Mouse (Mus musculus) heart, adult 2 months (tissue): ENCODE data around the gene Pet117. TPM values are rescaled to one million over a fixed set of nuclear protein-coding genes. Genes with fewer than 3 reads are reported as not detected.
A peak's percentile ranks its signal among the peaks of the same experiment; 100 is the strongest.

Experiments used
- DNase-seq, 2 experiments: peaks; one replicate each; pipeline ENCODE4 v3.0.0; 2021
- H3K27ac ChIP-seq: fragments of 200-600 bp; 2 replicates; pipeline ENCODE4 v1.8.1; 2022
- H3K27me3 ChIP-seq: fragments of 200-500 bp; 2 replicates; pipeline ENCODE4 v1.6.1; 2012; ENCODE audit warnings: mild to moderate bottlenecking, low read length, inconsistent platforms, mixed read lengths; ENCODE audit not compliant: control insufficient read depth, insufficient read depth
- H3K36me3 ChIP-seq: fragments of 200-500 bp; 2 replicates; pipeline ENCODE4 v1.6.1; 2012; ENCODE audit warnings: low read length, inconsistent platforms; ENCODE audit not compliant: control insufficient read depth, insufficient read depth
- H3K4me1 ChIP-seq: fragments of 200-500 bp; 2 replicates; pipeline ENCODE4 v1.6.1; 2011; ENCODE audit warnings: low read length; ENCODE audit not compliant: control insufficient read depth, insufficient read depth
- H3K4me3 ChIP-seq: fragments of 200-600 bp; 2 replicates; pipeline ENCODE4 v1.8.1; 2022
- H3K79me2 ChIP-seq: fragments of 200-500 bp; replicated peaks from 2 replicates; pipeline ENCODE4 v1.6.1; 2012; ENCODE audit warnings: mild to moderate bottlenecking, inconsistent platforms, low read length, moderate library complexity, mixed read lengths; ENCODE audit not compliant: control insufficient read depth, insufficient read depth
- H3K9ac ChIP-seq: fragments of 200-500 bp; 2 replicates; pipeline ENCODE4 v1.6.1; 2012; ENCODE audit warnings: low read depth, mild to moderate bottlenecking, control low read depth, inconsistent platforms, low read length, mixed read lengths
- CTCF ChIP-seq: fragments of 200-600 bp; IDR thresholded peaks from 2 replicates; pipeline ENCODE4 v1.8.1; 2022; ENCODE audit warnings: antibody characterized with exemption, mild to moderate bottlenecking, moderate library complexity
- EP300 ChIP-seq: fragments of 200-500 bp; IDR thresholded peaks from 2 replicates; pipeline ENCODE4 v1.6.1; 2011; ENCODE audit warnings: low read depth, low read length, control low read depth; ENCODE audit not compliant: insufficient read depth
- POLR2A ChIP-seq: fragments of 200-500 bp; IDR thresholded peaks from 2 replicates; pipeline ENCODE4 v1.6.1; 2011; ENCODE audit warnings: mild to moderate bottlenecking, low read depth, low read length, control low read depth; ENCODE audit not compliant: insufficient read depth
- WGBS: fragments of 180-500 bp; shearing (Covaris S2); methylation state at CpG from one replicate; pipeline ENCODE4 v1.1.7; 2018; 5-methylcytosine and 5-hydroxymethylcytosine counted together
- intact Hi-C: fragments of 180-260 bp; cut with DNase I; formaldehyde crosslinking; loops from one replicate; pipeline ENCODE4 v1.15.1; 2025
- polyA plus RNA-seq: library from polyadenylated mRNA; depleted of rRNA; stranded (reverse); fragments of >200 nt; gene quantifications from 2 replicates; pipeline ENCODE4 v1.2.3, GENCODE M21; 2012
- total RNA-seq, 2 experiments: library from RNA; stranded (reverse); gene quantifications; 2 replicates each; pipeline ENCODE4 v1.2.3; 2021

Gene Pet117
- total and polyA plus RNA-seq, 3 experiments, result 8.9 to 9.1 TPM; not detected in 1

DNA sequence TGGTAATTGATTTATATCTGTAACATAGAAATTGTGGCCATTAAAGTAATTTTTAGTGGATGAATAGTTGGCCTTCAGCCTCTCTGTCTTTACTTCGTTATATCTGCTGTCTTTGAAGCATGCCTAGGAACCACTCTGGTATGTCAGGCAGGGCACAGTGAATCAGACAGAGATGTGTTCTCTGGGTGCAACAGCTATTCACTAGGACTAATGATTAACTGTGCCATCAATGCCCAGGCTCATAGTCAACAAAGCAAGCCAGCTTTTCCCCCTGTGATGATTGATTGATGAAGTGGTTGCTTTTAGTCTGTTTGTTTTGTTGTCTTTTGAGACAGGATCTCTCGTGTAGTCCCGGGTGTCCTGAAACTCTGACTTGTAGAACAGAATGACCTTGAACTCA lies 19.6 kb downstream of the Pet117 start:
- Histone ChIP-seq H3K27me3 (no peaks in the 10 kb centered on the region), H3K36me3 (peaks cover 5% of the 10 kb centered on the region), H3K9ac (no peak overlapping the region), H3K4me3 (no peak overlapping the region), H3K4me1 (peaks cover 3% of the 10 kb centered on the region), H3K27ac (peak overlapping the region; percentile 51; the same call in 1 of the 2 replicates), H3K79me2 (no peaks in the 10 kb centered on the region; the same call in 1 of the 2 replicates)
- intact Hi-C loops, result no loop called here
- 69% methylated on average over 3 of the region's 3 CpGs for WGBS
- no peak for TF ChIP-seq POLR2A
- no peak for TF ChIP-seq EP300
- no peak for TF ChIP-seq CTCF
- DNase-seq, result no peak

DNA sequence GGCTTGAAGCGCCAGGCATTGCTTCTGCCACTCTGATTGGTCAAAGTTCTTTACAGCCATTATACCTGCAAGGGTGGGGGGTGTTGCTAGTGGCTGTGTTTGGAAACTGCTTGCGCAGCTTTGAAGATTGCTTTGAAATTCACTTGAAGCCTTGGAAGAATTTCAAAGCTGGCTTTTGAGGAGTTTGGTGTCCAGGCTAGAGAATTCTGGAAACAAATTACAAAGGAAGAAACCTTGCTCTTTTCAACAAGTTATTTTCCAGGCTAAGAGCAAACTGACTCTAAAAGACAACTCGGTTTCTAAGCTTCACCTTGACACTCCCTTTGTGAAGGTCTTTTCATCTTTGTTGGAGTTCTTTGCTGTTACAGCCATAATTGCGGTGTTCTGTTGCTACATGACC lies 30.7 kb downstream of the Pet117 start:
- Histone ChIP-seq H3K36me3 (peaks cover 14% of the 10 kb centered on the region), H3K9ac (no peak overlapping the region), H3K27ac (no peak overlapping the region; the same call in 1 of the 2 replicates), H3K4me3 (no peak overlapping the region), H3K4me1 (peaks cover 3% of the 10 kb centered on the region; the same call in 1 of the 2 replicates), H3K79me2 (0 out of 2 replicates have a peak, but pooled peaks cover 3% of the 10 kb centered on the region), H3K27me3 (no peaks in the 10 kb centered on the region)
- no peak for DNase-seq
- TF ChIP-seq EP300 (no peak), CTCF (no peak), POLR2A (no peak)
- intact Hi-C loops, result no loop called here
- WGBS, result 90% methylated on average over 4 of the region's 4 CpGs

DNA sequence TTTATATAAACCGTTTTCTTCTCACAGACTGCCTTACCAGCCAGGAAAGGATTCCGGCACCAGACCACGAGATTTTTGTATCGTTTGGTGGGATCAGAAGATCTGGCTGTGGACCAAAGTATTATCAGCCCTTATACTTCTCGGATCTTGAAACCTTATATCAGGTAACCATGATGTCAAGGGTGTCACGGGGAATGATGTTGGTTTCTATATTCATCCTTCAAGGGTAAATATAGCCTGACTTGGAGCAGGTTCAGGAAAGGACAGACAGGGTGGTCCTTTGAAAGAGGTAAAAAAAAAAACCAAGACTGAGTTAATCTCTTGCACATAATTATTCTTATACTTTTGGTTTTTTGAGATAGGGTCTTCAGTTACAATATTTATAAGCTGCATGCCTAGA lies 31.9 kb downstream of the Pet117 start:
- peaks cover 3% of the 10 kb centered on the region; the same call in 1 of the 2 replicates for H3K4me1 ChIP-seq
- peaks cover 1% of the 10 kb centered on the region; the same call in 1 of the 2 replicates for H3K79me2 ChIP-seq
- TF ChIP-seq POLR2A (no peak), CTCF (no peak), EP300 (no peak)
- H3K27me3 ChIP-seq, result no peaks in the 10 kb centered on the region
- H3K9ac ChIP-seq, result no peak overlapping the region
- intact Hi-C loops, result no loop called here
- DNase-seq, result no peak
- peak overlapping the region; percentile 61 for H3K27ac ChIP-seq
- WGBS, result 57% methylated on average over 6 of the region's 6 CpGs
- H3K4me3 ChIP-seq, result no peak overlapping the region
- H3K36me3 ChIP-seq, result peaks cover 14% of the 10 kb centered on the region

DNA sequence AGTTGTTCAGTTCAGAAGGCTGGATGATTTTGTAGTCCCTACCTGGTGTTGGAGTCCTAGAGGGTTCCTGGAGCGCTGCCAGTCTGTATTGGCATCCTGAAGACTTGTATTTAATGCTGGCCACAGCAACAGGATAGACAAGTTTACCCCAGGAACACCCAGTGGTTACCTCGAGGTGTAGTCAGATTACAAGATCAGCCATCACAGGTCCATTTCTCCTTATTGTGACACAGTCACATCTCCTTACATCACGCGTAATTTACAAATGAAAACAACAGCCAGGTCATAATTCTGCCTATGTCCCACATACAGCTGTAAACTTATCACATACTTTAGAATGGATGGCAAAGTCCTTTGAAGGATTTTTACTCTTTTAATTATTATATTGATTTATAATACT lies 40.2 kb downstream of the Pet117 start:
- Histone ChIP-seq H3K79me2 (no peaks in the 10 kb centered on the region; the same call in 1 of the 2 replicates), H3K9ac (no peak overlapping the region), H3K4me3 (no peak overlapping the region), H3K27me3 (no peaks in the 10 kb centered on the region), H3K27ac (no peak overlapping the region), H3K36me3 (no peaks in the 10 kb centered on the region), H3K4me1 (no peaks in the 10 kb centered on the region)
- TF ChIP-seq CTCF (no peak), POLR2A (no peak), EP300 (no peak)
- 85% methylated on average over 4 of the region's 4 CpGs for WGBS
- DNase-seq, result no peak
- intact Hi-C loops, result no loop called here

DNA sequence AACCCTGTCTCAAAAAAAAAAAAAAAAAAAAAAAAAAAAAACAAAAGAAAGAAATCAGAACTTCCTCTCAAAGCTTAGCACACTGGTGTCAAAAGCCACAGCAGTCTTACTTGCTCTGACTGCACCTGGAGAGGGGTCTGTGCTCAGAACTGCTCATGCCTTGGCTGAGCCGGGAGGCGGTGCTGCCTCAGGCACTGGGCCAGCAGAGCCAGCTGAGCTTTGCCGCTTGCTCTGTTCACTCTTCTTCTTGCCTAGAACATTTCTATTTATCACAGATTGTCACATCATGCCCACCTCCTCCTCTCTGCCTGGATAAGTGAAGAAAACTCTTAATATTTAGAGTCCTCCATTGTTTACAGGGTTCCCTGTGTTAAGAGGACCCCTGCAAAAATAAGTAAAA lies 41.8 kb downstream of the Pet117 start:
- no peak overlapping the region for H3K9ac ChIP-seq
- no peak overlapping the region for H3K27ac ChIP-seq
- no peaks in the 10 kb centered on the region for H3K27me3 ChIP-seq
- no peak for TF ChIP-seq CTCF
- no peaks in the 10 kb centered on the region for H3K36me3 ChIP-seq
- no peak for DNase-seq
- intact Hi-C loops, result no loop called here
- WGBS, result 67% methylated on average over 3 of the region's 3 CpGs
- no peaks in the 10 kb centered on the region for H3K79me2 ChIP-seq
- H3K4me3 ChIP-seq, result no peak overlapping the region
- H3K4me1 ChIP-seq, result no peaks in the 10 kb centered on the region

DNA sequence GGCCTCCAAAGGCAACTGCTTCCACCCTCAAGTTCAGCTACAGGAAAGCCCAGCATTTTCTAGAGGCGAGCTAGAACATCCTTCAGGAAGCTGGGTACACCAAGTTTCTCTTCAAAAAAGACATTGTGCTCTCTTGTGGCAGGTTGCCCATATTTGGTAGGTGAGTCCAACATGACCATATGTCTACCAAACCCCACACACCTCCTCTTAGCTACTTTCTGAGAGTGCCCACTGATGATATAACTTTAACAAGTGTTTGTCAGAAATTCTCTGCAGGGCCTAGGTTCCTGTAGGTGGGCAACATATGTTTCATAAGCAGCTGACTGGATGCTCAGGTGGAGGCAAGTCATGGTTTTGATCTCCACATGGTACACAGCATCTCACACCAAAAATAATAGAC lies 45.9 kb downstream of the Pet117 start:
- WGBS, result 71% methylated on average over 1 of the region's 1 CpGs
- no peaks in the 10 kb centered on the region for H3K27me3 ChIP-seq
- no peaks in the 10 kb centered on the region for H3K36me3 ChIP-seq
- no peak overlapping the region for H3K27ac ChIP-seq
- no peak for DNase-seq
- intact Hi-C loops, result no loop called here
- H3K4me1 ChIP-seq, result no peaks in the 10 kb centered on the region
- H3K4me3 ChIP-seq, result no peak overlapping the region
- no peak overlapping the region for H3K9ac ChIP-seq
- no peaks in the 10 kb centered on the region for H3K79me2 ChIP-seq
- TF ChIP-seq POLR2A (no peak), CTCF (no peak)
